Mouse (Mus musculus) right cerebral cortex, adult 18-20 months (tissue): ENCODE measurements around the gene Ptgr2.
A peak's percentile ranks its signal among the peaks of the same experiment; 100 is the strongest.
"Not testable (repeated sequence)": the region's sequence is repeated elsewhere in the genome, so short reads cannot be mapped to it uniquely, and the experiment has no call there.

Source experiments
- DNase-seq: peaks from one replicate; pipeline ENCODE4 v3.0.0; 2022; ENCODE audit warnings: mixed read lengths

Gene Ptgr2

GRCm38 (mm10) chr12:84311306-84311705 is 26.3 kb downstream of the Ptgr2 start:
- no peak for DNase-seq

GRCm38 (mm10) chr12:84316006-84316405 is 31.0 kb downstream of the Ptgr2 start:
- DNase-seq, result no peak

DNA sequence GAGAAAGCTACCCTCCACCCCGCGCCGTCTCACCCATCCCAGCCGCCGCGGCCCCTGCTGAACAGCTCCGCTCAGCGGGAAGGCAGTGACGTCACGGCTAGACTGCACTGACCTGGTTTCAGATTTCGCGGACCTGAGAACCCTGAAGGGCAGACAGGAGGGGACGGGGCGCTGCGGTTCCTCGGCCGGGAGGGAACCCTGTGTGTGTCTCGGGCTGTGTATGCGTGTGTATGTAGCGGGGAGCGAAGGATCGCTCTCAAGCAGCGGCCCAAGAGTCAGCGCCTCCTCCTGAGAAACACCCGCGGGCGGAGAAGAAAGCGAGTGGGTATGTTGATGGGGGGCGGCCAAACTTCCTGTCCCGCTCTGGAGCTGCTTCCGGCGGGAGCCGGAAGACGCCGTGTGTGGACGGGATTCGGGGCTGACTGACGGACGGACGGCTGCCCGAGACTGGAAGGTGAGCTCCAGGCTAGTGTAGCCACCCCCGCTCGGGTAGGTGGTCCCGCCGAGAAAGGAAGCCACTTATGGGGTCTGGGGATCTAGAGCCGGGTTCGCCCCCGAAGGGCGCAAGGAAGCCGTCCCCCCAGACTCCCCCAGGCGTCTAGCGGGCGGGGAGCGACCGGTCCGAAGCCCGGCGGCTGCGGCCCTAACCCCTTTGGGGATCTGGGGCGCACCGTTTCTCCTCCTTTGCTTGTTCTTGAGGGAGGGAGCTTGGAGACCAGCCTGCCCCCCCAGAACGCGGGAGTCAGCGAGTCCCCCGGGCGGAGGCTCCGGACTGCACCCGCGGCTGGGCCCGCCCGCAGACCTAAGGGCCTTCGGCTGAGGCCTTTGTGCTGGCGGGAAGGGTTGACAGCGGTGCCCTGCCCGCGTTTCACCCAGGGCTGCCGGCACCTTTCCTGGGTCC is 31.9 kb downstream of the Ptgr2 start, which contains the start of gene Zfp410:
Zfp410 (plus strand) TSS at position 132 of the 901 bp plus-strand sequence.
- peak; percentile 85 for DNase-seq

DNA sequence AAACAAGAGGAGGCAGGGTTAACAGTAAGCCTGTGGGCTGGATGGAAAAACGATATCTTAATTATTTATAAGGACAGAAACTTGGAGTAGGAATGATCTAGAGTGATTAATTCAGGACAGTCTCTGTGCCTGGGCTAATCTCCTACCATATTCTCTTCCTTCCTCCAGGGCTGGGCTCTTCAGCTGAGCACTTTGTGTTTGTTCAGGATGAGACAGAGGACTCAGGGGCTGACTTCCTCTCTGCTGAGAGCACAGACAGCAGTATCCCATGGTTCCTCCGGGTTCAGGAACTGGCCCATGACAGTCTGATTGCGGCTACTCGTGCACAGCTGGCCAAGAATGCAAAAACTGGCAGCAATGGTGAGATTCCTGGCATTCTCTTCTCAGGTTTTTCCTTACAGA is 42.1 kb downstream of the Ptgr2 start:
- DNase-seq, result no peak

- no peak for DNase-seq
These were observed 52.1 kb downstream of the Ptgr2 start for GRCm38 (mm10) chr12:84336963-84337625.

GRCm38 (mm10) chr12:84347192-84347591 is 62.2 kb downstream of the Ptgr2 start:
- no peak for DNase-seq

DNA sequence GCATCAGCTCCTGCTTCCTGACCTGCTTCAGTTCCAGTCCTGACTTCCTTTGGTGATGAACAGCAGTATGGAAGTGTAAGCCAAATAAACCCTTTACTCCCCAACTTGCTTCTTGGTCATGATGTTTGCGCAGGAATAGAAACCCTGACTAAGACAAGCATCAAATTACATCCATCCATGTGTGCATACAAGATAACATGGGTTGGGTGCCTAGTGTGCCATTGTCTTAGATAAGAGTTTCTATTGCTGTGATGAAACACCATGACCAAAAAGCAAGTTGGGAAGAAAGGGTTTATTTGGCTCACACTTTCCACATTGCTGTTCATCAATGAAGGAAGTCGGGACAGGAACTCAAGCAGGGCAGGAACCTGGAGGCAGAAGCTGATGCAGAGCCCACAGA is 73.7 kb downstream of the Ptgr2 start:
- not testable (repeated sequence) for DNase-seq

- DNase-seq, result peak; percentile 98
These were observed 76.8 kb downstream of the Ptgr2 start, which contains the start of the genes Coq6 and Fam161b for GRCm38 (mm10) chr12:84361555-84362489. TSS of gene Coq6 (plus strand) at chr12:84361657. TSS of gene Fam161b (minus strand) at chr12:84361833.

DNA sequence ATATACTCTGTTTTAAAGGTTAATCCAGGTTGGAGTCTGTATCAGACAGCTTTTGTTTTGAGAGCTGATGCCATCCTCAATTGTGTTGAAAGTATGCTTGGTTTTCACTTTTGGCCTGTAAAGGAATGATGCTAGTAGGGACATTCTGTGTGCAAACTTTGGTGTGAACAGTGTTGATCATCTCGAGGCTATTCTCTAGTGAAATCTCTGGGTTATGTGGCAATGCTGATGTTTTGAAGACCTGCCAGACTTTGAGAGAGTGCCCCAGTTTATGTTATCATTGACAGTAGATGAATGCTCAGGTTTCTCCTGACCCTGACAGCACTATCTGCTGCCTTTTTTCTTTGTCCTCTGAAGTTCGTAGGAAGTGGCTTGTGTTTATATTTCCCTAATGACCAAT is 77.8 kb downstream of the Ptgr2 start:
- DNase-seq, result no peak

DNA sequence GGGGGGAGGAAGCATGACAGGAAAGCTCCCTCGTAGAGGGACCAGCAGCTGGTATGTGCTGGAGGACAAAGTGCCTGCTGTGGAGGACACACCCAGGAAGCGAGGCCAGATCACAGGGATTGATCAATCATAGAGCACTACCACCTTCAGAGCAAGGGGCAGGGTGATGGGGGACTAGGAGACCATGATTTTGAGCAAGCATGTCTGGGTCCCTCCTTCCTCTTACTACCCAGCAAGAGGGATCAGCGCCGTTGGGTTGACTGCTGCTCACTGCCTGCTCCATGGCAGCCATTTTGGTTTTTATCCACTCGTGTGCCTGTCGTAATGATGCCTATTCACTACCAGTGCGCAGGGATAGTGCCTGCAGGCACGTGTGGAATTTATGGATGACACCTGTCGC is 79.3 kb downstream of the Ptgr2 start:
- DNase-seq, result no peak

DNA sequence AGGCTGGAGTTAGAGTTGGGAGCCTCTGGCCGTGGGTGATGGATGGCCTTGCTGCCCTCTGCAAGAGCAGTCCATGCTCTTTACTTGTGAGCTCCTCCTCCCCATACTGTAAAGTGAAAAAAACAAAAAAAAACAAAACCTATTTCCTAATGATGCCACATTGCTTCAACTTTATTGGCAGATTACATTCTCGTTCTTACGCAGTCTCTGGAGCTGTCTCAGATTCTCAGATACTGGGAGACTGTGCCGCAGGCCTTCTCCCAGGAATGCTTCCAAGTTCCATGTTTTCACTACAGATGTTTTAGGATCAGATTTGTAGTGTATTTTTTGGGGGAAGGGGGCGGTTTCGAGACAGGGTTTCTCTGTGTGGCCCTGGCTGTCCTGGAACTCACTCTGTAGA is 80.1 kb downstream of the Ptgr2 start:
- no peak for DNase-seq
